Mouse (Mus musculus) cerebellum, adult 2 months (tissue): Measurements from ENCODE around the gene Fbxo3.

ENCODE experiments used
- CTCF ChIP-seq: fragments of 200-500 bp; IDR thresholded peaks from 2 replicates; pipeline ENCODE4 v1.5.1; 2011; ENCODE audit warnings: low read depth, mild to moderate bottlenecking, control low read depth, low read length, moderate library complexity, borderline replicate concordance; ENCODE audit not compliant: insufficient read depth
- POLR2A ChIP-seq: fragments of 200-500 bp; IDR thresholded peaks from 2 replicates; pipeline ENCODE4 v1.6.1; 2011; ENCODE audit warnings: low read length, control low read depth, borderline replicate concordance; ENCODE audit not compliant: insufficient read depth

DNA sequence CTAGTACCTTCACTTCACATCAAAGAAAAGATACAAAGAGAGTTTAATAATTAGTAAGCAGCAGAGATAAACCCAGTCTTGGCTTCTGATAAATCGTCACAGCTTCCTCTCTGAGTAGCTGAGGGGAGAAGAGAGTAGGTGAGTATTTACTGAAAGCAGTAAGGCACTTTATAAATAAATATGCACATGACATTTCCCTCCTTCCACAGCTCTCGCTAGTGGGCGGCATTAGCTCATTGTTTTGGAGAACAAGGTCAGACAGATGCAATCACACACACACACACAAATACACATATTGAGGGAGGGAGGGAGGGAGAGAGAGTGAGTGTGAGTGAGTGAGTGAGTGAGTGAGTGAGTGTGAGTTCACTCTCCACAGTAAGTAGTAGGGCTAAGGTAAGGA is 8.8 kb downstream of the Fbxo3 start:
- TF ChIP-seq CTCF (no peak), POLR2A (no peak)
